Mouse (Mus musculus): ENCODE data around the gene Ikzf3. TPM values are rescaled to one million over a fixed set of nuclear protein-coding genes. Genes with fewer than 3 reads are reported as not detected.

Gene Ikzf3
- polyA plus RNA-seq, 1 experiment from 2014 or later, result 0.23 TPM

GRCm38 (mm10) chr11:98504926-98505325, 40.9 kb downstream of the Ikzf3 start:
- no peaks in the 10 kb centered on the region for H3K9me3 ChIP-seq (ENCODE audit: control insufficient read depth, low read length)
- 51% methylated on average over 3 of the region's 3 CpGs for WGBS
- no peak for ATAC-seq
- H3K4me3 ChIP-seq (ENCODE audit: low read length), result no peak overlapping the region
- no peaks in the 10 kb centered on the region for H3K27me3 ChIP-seq (replicated peaks; ENCODE audit: control insufficient read depth, insufficient read depth, low read length)
- no peak overlapping the region for H3K9ac ChIP-seq (ENCODE audit: low read depth, low read length)
- H3K27ac ChIP-seq (ENCODE audit: low read length), result no peak overlapping the region
- no peaks in the 10 kb centered on the region for H3K4me1 ChIP-seq (ENCODE audit: control insufficient read depth, insufficient read depth, low read length)
- no peak overlapping the region for H3K4me2 ChIP-seq (ENCODE audit: low read depth, low read length)
- H3K36me3 ChIP-seq (ENCODE audit: control insufficient read depth, insufficient read depth, low read length), result no peaks in the 10 kb centered on the region

GRCm38 (mm10) chr11:98497388-98498288, 48.2 kb downstream of the Ikzf3 start:
- Histone ChIP-seq H3K27me3 (replicated peaks; ENCODE audit: control insufficient read depth, insufficient read depth, low read length) (no peaks in the 10 kb centered on the region), H3K4me1 (ENCODE audit: control insufficient read depth, insufficient read depth, low read length) (no peaks in the 10 kb centered on the region), H3K9me3 (ENCODE audit: control insufficient read depth, low read length) (no peaks in the 10 kb centered on the region), H3K4me2 (ENCODE audit: low read depth, low read length) (no peak overlapping the region), H3K36me3 (ENCODE audit: control insufficient read depth, insufficient read depth, low read length) (no peaks in the 10 kb centered on the region), H3K9ac (ENCODE audit: low read depth, low read length) (no peak overlapping the region), H3K4me3 (ENCODE audit: low read length) (no peak overlapping the region), H3K27ac (ENCODE audit: low read length) (no peak overlapping the region)
- ATAC-seq, result no peak
- 47% methylated on average over 22 of the region's 22 CpGs for WGBS

GRCm38 (mm10) chr11:98495176-98495719, 50.6 kb downstream of the Ikzf3 start:
- Histone ChIP-seq H3K9me3 (ENCODE audit: control insufficient read depth, low read length) (no peaks in the 10 kb centered on the region), H3K4me3 (ENCODE audit: low read length) (no peak overlapping the region), H3K9ac (ENCODE audit: low read depth, low read length) (no peak overlapping the region), H3K27ac (ENCODE audit: low read length) (no peak overlapping the region), H3K36me3 (ENCODE audit: control insufficient read depth, insufficient read depth, low read length) (no peaks in the 10 kb centered on the region), H3K4me1 (ENCODE audit: control insufficient read depth, insufficient read depth, low read length) (no peaks in the 10 kb centered on the region), H3K4me2 (ENCODE audit: low read depth, low read length) (no peak overlapping the region), H3K27me3 (replicated peaks; ENCODE audit: control insufficient read depth, insufficient read depth, low read length) (no peaks in the 10 kb centered on the region)
- ATAC-seq, result no peak
- 97% methylated on average over 5 of the region's 5 CpGs for WGBS

GRCm38 (mm10) chr11:98493394-98493793, 52.4 kb downstream of the Ikzf3 start:
- Histone ChIP-seq H3K9me3 (ENCODE audit: control insufficient read depth, low read length) (no peaks in the 10 kb centered on the region), H3K4me2 (ENCODE audit: low read depth, low read length) (no peak overlapping the region), H3K4me3 (ENCODE audit: low read length) (no peak overlapping the region), H3K27ac (ENCODE audit: low read length) (no peak overlapping the region), H3K9ac (ENCODE audit: low read depth, low read length) (no peak overlapping the region), H3K27me3 (replicated peaks; ENCODE audit: control insufficient read depth, insufficient read depth, low read length) (no peaks in the 10 kb centered on the region), H3K36me3 (ENCODE audit: control insufficient read depth, insufficient read depth, low read length) (no peaks in the 10 kb centered on the region), H3K4me1 (ENCODE audit: control insufficient read depth, insufficient read depth, low read length) (no peaks in the 10 kb centered on the region)
- ATAC-seq, result no peak
- 72% methylated on average over 9 of the region's 9 CpGs for WGBS

- 25% methylated on average over 7 of the region's 7 CpGs for WGBS
- ATAC-seq, result no peak
Measured at GRCm38 (mm10) chr11:98492959-98493358, 52.9 kb downstream of the Ikzf3 start.

GRCm38 (mm10) chr11:98491571-98491970, 54.3 kb downstream of the Ikzf3 start:
- no peak for ATAC-seq
- H3K9me3 ChIP-seq (ENCODE audit: control insufficient read depth, low read length), result no peaks in the 10 kb centered on the region
- no peaks in the 10 kb centered on the region for H3K4me1 ChIP-seq (ENCODE audit: control insufficient read depth, insufficient read depth, low read length)
- H3K27me3 ChIP-seq (replicated peaks; ENCODE audit: control insufficient read depth, insufficient read depth, low read length), result no peaks in the 10 kb centered on the region
- no peak overlapping the region for H3K9ac ChIP-seq (ENCODE audit: low read depth, low read length)
- no peak overlapping the region for H3K4me2 ChIP-seq (ENCODE audit: low read depth, low read length)
- WGBS, result 89% methylated on average over 7 of the region's 7 CpGs
- H3K27ac ChIP-seq (ENCODE audit: low read length), result no peak overlapping the region
- H3K4me3 ChIP-seq (ENCODE audit: low read length), result no peak overlapping the region
- no peaks in the 10 kb centered on the region for H3K36me3 ChIP-seq (ENCODE audit: control insufficient read depth, insufficient read depth, low read length)

More at GRCm38 (mm10) chr11:98492959-98493358, 52.9 kb downstream of the Ikzf3 start:
- H3K9ac ChIP-seq (ENCODE audit: low read depth, low read length), result no peak overlapping the region
- no peaks in the 10 kb centered on the region for H3K4me1 ChIP-seq (ENCODE audit: control insufficient read depth, insufficient read depth, low read length)
- no peaks in the 10 kb centered on the region for H3K36me3 ChIP-seq (ENCODE audit: control insufficient read depth, insufficient read depth, low read length)
- H3K27me3 ChIP-seq (replicated peaks; ENCODE audit: control insufficient read depth, insufficient read depth, low read length), result no peaks in the 10 kb centered on the region
- H3K9me3 ChIP-seq (ENCODE audit: control insufficient read depth, low read length), result no peaks in the 10 kb centered on the region
- no peak overlapping the region for H3K4me2 ChIP-seq (ENCODE audit: low read depth, low read length)
- no peak overlapping the region for H3K27ac ChIP-seq (ENCODE audit: low read length)
- H3K4me3 ChIP-seq (ENCODE audit: low read length), result no peak overlapping the region

- H3K27ac ChIP-seq (ENCODE audit: low read length), result no peak overlapping the region
- 70% methylated on average over 20 of the region's 20 CpGs for WGBS
- no peak overlapping the region for H3K4me2 ChIP-seq (ENCODE audit: low read depth, low read length)
- no peaks in the 10 kb centered on the region for H3K36me3 ChIP-seq (ENCODE audit: control insufficient read depth, insufficient read depth, low read length)
- no peak for ATAC-seq
- no peak overlapping the region for H3K9ac ChIP-seq (ENCODE audit: low read depth, low read length)
- no peaks in the 10 kb centered on the region for H3K9me3 ChIP-seq (ENCODE audit: control insufficient read depth, low read length)
- no peak overlapping the region for H3K4me3 ChIP-seq (ENCODE audit: low read length)
- no peaks in the 10 kb centered on the region for H3K27me3 ChIP-seq (replicated peaks; ENCODE audit: control insufficient read depth, insufficient read depth, low read length)
- H3K4me1 ChIP-seq (ENCODE audit: control insufficient read depth, insufficient read depth, low read length), result no peaks in the 10 kb centered on the region
Measured at GRCm38 (mm10) chr11:98488540-98489234, 57.1 kb downstream of the Ikzf3 start.

- no peak for ATAC-seq
- Histone ChIP-seq H3K27me3 (replicated peaks; ENCODE audit: control insufficient read depth, insufficient read depth, low read length) (no peaks in the 10 kb centered on the region), H3K4me1 (ENCODE audit: control insufficient read depth, insufficient read depth, low read length) (no peaks in the 10 kb centered on the region), H3K9me3 (ENCODE audit: control insufficient read depth, low read length) (no peaks in the 10 kb centered on the region), H3K4me2 (ENCODE audit: low read depth, low read length) (no peak overlapping the region), H3K27ac (ENCODE audit: low read length) (no peak overlapping the region), H3K9ac (ENCODE audit: low read depth, low read length) (no peak overlapping the region), H3K4me3 (ENCODE audit: low read length) (no peak overlapping the region), H3K36me3 (ENCODE audit: control insufficient read depth, insufficient read depth, low read length) (no peaks in the 10 kb centered on the region)
- 73% methylated on average over 5 of the region's 5 CpGs for WGBS
Measured at GRCm38 (mm10) chr11:98487526-98488040, 58.2 kb downstream of the Ikzf3 start.

GRCm38 (mm10) chr11:98485749-98486148, 60.1 kb downstream of the Ikzf3 start:
- Histone ChIP-seq H3K27ac (ENCODE audit: low read length) (no peak overlapping the region), H3K27me3 (replicated peaks; ENCODE audit: control insufficient read depth, insufficient read depth, low read length) (no peaks in the 10 kb centered on the region; the same call in 1 of the 2 replicates), H3K4me3 (ENCODE audit: low read length) (no peak overlapping the region), H3K9ac (ENCODE audit: low read depth, low read length) (no peak overlapping the region), H3K4me2 (ENCODE audit: low read depth, low read length) (no peak overlapping the region), H3K4me1 (ENCODE audit: control insufficient read depth, insufficient read depth, low read length) (no peaks in the 10 kb centered on the region), H3K9me3 (ENCODE audit: control insufficient read depth, low read length) (no peaks in the 10 kb centered on the region), H3K36me3 (ENCODE audit: control insufficient read depth, insufficient read depth, low read length) (no peaks in the 10 kb centered on the region)
- WGBS, result 89% methylated on average over 2 of the region's 2 CpGs
- ATAC-seq, result no peak
